In genomic region chr13:113321972-113322371, GRCm38 (mm10) we compare ENCODE assay signal across 8 mouse cellular contexts. TPM values are rescaled to one million over a fixed set of nuclear protein-coding genes. Genes with fewer than 3 reads are reported as not detected.
DNase-seq lines count a peak whose midpoint lies in the region; ATAC-seq and TF ChIP-seq lines count a peak whose summit lies in the region.

No protein-coding gene starts in this region.

- peak; percentile 78 for TF ChIP-seq CTCF in liver, postnatal 0 days (IDR thresholded peaks at IDR 0.05; ENCODE audit: low read depth)

- no peak overlapping the region for H3K4me2 ChIP-seq in intestine, embryonic 16.5 days (ENCODE audit: low read depth, low read length)
- no peak overlapping the region for H3K4me2 ChIP-seq in liver, postnatal 0 days (ENCODE audit: low read depth, low read length)

- no peak overlapping the region for H3K27ac ChIP-seq in intestine, embryonic 16.5 days (ENCODE audit: low read length)
- no peak overlapping the region for H3K27ac ChIP-seq in liver, postnatal 0 days (ENCODE audit: low read depth)

- peak; percentile 28; the same call in 1 of the 2 replicates for ATAC-seq in intestine, embryonic 16.5 days
- no peak for ATAC-seq in liver, postnatal 0 days

- H3K4me3 ChIP-seq in intestine, embryonic 16.5 days (ENCODE audit: low read length) = no peak overlapping the region
- no peak overlapping the region for H3K4me3 ChIP-seq in liver, postnatal 0 days (ENCODE audit: low read depth, low read length)

- no peak overlapping the region for H3K9ac ChIP-seq in intestine, embryonic 16.5 days (ENCODE audit: low read depth, low read length)
- no peak overlapping the region for H3K9ac ChIP-seq in liver, postnatal 0 days (replicated peaks)

- WGBS in intestine, embryonic 16.5 days = 22% methylated on average over 6 of the region's 6 CpGs
- 17% methylated on average over 6 of the region's 6 CpGs for WGBS in liver, postnatal 0 days (ENCODE audit: insufficient replicate concordance)

- H3K36me3 ChIP-seq in intestine, embryonic 16.5 days (ENCODE audit: control insufficient read depth, insufficient read depth, low read length) = no peaks in the 10 kb centered on the region
- H3K36me3 ChIP-seq in liver, postnatal 0 days (replicated peaks; ENCODE audit: insufficient read depth, low read length) = no peaks in the 10 kb centered on the region

- H3K9me3 ChIP-seq in intestine, embryonic 16.5 days (ENCODE audit: control insufficient read depth, low read length) = no peaks in the 10 kb centered on the region
- H3K9me3 ChIP-seq in liver, postnatal 0 days (ENCODE audit: low read length) = no peaks in the 10 kb centered on the region

- DNase-seq in right cerebral cortex, adult 18-20 months = peak; percentile 30
- DNase-seq in right cerebral cortex, postnatal 4 days = no peak
- peak; percentile 8 to 27 for DNase-seq in adrenal gland, postnatal 36 days
- DNase-seq in fibroblast of lung, adult 2 months (ENCODE audit: low read depth) = peak; percentile 30
- peak; percentile 41 for DNase-seq in liver, postnatal 0 days
- peak; percentile 42 for DNase-seq in right cerebral cortex, postnatal 14 days
- no peak for DNase-seq in urinary bladder, postnatal 4 days (ENCODE audit: low spot score in 2 of 2)

- TF ChIP-seq EP300 in liver, postnatal 0 days (IDR thresholded peaks at IDR 0.05; ENCODE audit: low read depth) = no peak

- no peaks in the 10 kb centered on the region for H3K27me3 ChIP-seq in intestine, embryonic 16.5 days (replicated peaks; ENCODE audit: control insufficient read depth, insufficient read depth, low read length)
- no peaks in the 10 kb centered on the region for H3K27me3 ChIP-seq in liver, postnatal 0 days (ENCODE audit: insufficient read depth, low read length)

- H3K4me1 ChIP-seq in intestine, embryonic 16.5 days (ENCODE audit: control insufficient read depth, insufficient read depth, low read length) = no peaks in the 10 kb centered on the region
- H3K4me1 ChIP-seq in liver, postnatal 0 days (ENCODE audit: insufficient read depth) = no peaks in the 10 kb centered on the region

RNA-seq across cellular contexts. Expression of gene BC067074, which starts 29.0 kb away (rescaled TPM):
- 1 to 10 TPM in 1 of 2 experiments, under 1 TPM in 1; 0.73 to 1.3 TPM for total RNA-seq in adrenal gland, postnatal 36 days (2021)
- 1.8 and 2.0 TPM in 2 replicates for polyA plus RNA-seq in intestine, embryonic 16.5 days (2015; fragmentation: Nextera tagmentation; extraction: Ambion mirVana)
- 0.06 and 0.09 TPM in 2 replicates for polyA plus RNA-seq in liver, postnatal 0 days (2015; fragmentation: Nextera tagmentation; extraction: Ambion mirVana)

Comparison
In these comparisons a context has a peak if more than half of its experiments do, and no peak if none do; other contexts are left out.
1. DNase-seq: peak in right cerebral cortex, adult 18-20 months (single experiment), adrenal gland, postnatal 36 days (2 of 2), fibroblast of lung, adult 2 months (single experiment), liver, postnatal 0 days (single experiment) and right cerebral cortex, postnatal 14 days (single experiment); none in right cerebral cortex, postnatal 4 days (single experiment) and urinary bladder, postnatal 4 days (0 of 2).